Mouse (Mus musculus) kidney, adult 18-20 months (tissue): ENCODE results near the gene Adcy9.
A peak's percentile ranks its signal among the peaks of the same experiment; 100 is the strongest.
"Not testable (repeated sequence)": the region's sequence is repeated elsewhere in the genome, so short reads cannot be mapped to it uniquely, and the experiment has no call there.

Experiments
- DNase-seq: peaks from one replicate; pipeline ENCODE4 v3.0.0; 2021

Gene Adcy9

DNA sequence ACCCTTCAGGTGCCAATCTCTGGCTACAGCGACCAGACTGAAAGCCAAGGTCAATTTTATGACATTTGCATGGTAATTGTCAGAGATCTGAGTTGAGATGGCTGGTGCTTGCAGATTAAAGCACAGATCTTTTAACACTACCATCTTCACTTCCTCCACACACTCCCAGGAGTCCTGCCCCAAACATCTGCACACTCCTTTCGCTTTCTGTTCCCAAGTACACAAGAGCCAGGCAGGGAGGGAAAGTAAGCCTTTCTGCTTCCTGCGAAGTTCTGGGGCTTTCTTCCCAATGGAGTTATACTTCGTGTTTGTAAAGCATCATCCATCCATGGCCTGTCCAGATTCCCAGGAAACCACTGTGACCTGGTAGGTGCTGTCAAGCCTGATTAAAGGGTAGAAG, 38.8 kb downstream of the Adcy9 start:
- peak; percentile 32 for DNase-seq

GRCm38 (mm10) chr16:4378788-4379187, 41.5 kb downstream of the Adcy9 start:
- no peak for DNase-seq

GRCm38 (mm10) chr16:4377556-4377955, 42.7 kb downstream of the Adcy9 start:
- no peak for DNase-seq

GRCm38 (mm10) chr16:4374780-4375380, 45.4 kb downstream of the Adcy9 start:
- no peak for DNase-seq

DNA sequence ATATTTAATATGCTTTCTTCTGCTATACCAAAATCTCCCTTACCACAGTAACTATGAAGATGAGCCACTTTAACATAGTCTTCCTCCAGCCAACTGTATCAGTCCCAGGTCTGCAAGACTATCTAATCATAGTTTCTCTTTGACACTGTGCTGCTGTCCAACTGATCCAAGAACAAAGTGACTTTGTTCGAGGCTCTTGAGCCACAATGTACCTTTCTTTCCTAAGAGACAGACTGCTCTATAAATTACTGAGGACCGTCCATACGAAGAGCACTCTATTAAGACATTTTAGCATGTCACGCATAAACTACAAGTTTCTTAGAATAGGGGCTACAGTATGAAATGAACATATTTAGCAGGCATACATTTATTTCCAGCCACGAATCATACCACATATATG, 46.0 kb downstream of the Adcy9 start:
- no peak for DNase-seq

GRCm38 (mm10) chr16:4371039-4371438, 49.3 kb downstream of the Adcy9 start:
- no peak for DNase-seq

GRCm38 (mm10) chr16:4370141-4370541, 50.2 kb downstream of the Adcy9 start:
- peak; percentile 21 for DNase-seq

DNA sequence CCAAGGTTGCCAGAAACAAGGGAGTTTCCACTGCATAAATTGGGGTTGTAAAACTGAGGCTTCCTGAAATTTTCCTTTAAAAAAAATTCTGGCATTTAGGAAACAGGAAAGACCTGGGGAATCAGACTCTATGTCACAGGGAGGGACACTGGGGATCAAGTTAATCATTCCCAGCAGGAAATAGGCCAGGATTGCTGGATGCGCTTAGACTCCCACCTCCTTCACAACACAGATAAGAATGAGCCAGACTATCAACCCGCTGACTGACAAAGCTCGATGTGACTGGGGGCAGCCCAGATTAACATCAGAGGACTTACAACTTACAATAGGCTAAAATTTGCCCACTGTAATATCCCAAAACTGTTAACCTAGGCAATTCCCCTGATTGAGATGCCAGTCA, 52.4 kb downstream of the Adcy9 start:
- DNase-seq = no peak

GRCm38 (mm10) chr16:4367291-4367690, 53.0 kb downstream of the Adcy9 start:
- DNase-seq = no peak

DNA sequence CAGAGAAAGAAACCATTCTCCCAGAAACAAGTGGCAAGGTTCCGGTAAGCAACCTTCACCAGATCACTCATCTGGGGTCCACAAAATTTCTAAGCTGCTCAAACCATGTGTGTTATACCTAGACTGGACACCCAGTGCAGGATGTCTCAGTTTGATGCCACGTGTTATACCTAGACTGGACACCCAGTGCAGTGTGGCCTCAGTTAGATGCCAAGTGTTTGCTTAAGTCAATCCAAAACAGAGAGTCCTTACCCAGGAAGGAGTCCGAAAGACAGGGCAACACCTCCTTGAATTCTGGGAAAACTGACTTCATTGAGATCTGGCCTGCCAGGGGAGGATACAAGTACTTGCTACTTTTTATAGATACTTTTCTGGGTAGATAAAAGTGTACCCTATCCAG, 53.6 kb downstream of the Adcy9 start:
- DNase-seq = no peak

DNA sequence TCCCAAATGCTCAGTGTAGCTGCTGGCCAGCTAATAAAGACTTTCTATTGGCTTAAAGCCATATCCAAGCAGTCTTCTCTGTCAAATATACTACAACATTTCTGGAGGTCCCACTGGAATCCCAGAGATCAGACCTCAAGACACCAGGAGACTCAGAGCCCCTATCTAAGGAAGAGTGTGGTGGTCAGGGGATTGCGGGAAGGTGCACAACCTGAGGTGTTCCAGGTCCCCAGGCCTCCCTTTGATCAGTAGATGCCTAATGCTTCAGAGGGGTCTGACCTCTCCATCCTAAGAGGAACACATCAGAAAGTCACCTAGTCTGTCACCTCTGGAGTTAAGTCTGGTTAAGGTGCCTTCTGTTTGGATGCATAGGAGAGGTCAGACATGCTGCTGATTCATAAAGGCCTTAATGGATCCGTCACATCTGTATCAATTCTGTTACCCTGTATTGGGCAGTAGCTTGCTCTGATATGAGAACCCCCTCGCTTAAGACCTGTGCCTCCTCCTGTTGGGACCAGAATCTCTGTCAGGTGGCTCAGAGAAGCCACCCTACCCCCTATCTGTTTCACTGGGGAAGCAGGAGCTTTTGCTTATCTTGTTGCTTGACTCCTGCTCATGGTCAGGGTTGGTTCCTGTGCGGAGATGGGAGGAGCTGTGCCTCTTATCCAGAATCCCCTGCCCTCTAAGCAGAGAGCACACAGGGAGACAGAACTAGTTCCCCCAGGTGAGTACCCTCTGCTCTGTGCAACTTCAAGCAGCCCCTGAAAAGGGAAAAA, 56.8 kb downstream of the Adcy9 start:
- no peak for DNase-seq

- no peak for DNase-seq
Observed at GRCm38 (mm10) chr16:4355260-4356043, 64.8 kb downstream of the Adcy9 start.

DNA sequence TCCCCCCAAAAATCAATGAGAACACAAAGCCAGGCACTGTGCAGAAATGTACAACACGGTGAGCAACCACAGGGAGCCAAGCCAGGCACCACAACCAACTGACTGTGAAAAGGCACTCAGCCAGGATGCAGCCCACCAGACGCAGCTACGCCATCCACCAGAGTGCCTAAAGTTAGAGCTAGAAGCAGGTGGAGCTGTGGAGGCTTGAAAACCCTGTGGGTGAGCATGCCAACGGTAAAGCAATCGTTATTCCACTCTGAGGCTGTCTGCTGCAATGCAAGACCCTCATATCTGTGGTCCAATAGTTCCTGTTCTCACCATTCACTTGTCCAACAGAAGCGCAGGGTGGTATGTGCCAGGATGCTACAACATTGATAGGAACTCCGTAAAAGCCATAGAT, 77.7 kb downstream of the Adcy9 start:
- no peak for DNase-seq

GRCm38 (mm10) chr16:4341316-4342062, 78.8 kb downstream of the Adcy9 start:
- DNase-seq = no peak

GRCm38 (mm10) chr16:4339216-4339615, 81.1 kb downstream of the Adcy9 start:
- not testable (repeated sequence) for DNase-seq

DNA sequence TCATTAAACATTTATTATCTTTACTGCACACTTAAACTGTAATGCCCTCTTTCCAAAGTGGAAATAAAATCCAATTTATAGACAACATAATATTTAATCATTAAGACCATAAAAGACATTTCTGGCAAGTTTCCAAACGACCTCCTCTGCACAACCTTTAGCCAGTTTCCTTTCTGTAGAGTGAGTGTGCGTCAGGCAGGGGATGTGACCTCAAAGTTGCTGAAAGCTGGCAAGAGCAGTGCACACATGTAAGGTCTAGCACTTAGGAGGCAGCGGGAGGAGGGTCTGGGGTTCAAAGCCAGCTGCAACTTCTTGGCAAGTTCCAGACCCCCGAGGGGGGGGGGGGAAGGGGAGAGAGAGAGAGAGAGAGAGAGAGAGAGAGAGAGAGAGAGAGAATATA, 83.0 kb downstream of the Adcy9 start:
- no peak for DNase-seq

- no peak for DNase-seq
Observed at GRCm38 (mm10) chr16:4333788-4334187, 86.5 kb downstream of the Adcy9 start.

GRCm38 (mm10) chr16:4333371-4333770, 86.9 kb downstream of the Adcy9 start:
- peak; percentile 8 for DNase-seq

DNA sequence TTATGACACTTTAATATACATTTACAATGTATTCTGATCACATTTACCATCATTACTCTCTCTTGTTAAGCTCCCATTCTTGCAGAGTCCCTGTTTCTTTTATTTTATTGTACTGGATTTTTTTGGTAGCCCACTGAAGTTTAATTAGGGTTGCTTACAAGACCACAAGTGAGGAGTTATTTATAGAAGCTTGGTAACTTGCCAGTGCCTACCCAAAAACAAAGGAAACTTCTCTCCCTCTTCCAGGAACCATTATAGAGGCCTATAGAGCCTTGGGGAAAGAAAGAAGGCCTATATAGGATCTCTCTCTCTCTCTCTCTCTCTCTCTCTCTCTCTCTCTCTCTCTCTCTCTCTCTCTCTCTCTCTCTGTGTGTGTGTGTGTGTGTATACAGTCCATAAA, 93.2 kb downstream of the Adcy9 start:
- no peak for DNase-seq

DNA sequence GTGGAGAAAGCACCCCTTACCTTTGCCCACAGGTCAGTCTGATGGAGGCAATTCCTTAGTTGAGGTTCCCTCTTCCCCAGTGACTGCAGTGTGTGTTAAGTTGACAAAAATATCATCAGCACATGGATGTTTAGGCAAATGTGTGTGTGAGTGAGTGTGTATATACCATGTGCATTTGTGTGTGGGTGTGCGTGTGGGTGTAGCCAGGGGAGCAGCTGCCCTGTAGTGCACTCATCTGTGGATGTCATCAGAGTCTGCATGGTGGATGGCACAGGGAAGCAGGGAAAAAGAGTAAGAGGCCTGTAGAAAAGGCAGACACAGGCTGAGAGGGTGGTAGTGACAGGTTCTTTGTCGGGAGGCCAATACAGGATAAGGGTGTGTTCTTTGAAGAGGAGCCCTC, 94.5 kb downstream of the Adcy9 start:
- DNase-seq = no peak

DNA sequence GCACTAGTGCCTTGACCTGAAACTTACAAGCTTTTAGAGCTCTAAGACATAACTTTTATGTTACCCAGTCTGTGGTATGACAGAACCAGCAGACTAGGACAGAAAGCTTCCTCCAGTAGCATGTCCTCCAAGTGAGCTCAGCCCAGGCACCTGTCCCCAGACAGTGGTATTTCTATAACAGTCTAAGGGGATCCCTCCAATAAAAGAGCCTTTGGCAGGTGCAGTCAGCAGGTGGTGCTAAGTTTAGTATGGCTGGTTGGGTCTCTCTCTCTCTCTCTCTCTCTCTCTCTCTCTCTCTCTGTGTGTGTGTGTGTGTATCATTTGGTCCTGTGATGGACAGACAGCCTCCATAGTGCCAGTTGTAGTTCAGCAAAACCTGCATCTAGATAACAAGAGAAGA, 95.3 kb downstream of the Adcy9 start:
- no peak for DNase-seq

DNA sequence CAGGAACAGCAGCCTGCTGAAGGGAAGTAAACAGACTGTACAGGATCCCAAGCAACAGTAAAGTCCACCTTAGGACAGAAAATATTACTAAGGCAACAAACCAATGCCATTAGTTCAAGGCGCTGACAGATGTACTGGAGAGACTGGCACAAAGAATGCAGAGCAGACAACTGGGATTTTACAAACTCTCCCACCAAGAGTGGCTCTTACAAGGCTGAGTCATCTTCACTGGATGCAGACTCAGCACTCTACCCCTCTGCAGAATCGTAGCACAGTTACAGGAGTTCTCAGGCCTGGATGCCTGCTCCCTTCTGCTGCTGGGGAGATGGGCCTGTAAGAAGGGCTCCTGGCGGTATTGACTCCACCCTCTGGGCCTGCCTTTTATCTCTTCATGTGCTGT, 99.4 kb downstream of the Adcy9 start:
- DNase-seq = no peak

DNA sequence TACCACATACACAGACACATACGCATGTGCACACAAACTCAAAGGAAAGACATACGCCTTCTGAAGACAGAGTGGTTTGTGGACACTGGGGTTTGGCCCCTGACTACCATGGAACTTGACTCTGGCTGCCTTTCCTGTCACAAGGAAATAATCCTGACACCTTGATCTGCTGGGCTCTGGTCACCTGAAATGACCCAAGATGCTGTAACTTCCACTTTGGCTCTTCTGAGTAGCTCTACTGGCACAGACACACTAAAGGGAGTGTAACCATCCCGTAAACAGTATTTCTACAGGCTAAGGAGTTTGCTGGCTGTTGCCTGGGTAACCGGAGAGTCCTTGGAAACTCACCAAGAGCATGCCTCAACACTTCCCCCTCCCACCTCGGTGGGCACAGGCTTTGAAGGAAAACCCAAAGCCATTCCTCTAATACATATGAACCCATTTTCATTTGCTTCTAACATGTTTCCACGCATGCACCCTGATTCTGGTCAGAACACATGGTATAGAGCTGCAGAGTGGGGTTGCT, 102.2 kb downstream of the Adcy9 start:
- no peak for DNase-seq
